Mouse (Mus musculus) liver, embryonic 16.5 days (tissue): ENCODE data around the gene Zkscan4. TPM values are rescaled to one million over a fixed set of nuclear protein-coding genes. Genes with fewer than 3 reads are reported as not detected.
"Not testable (repeated sequence)": the region's sequence is repeated elsewhere in the genome, so short reads cannot be mapped to it uniquely, and the experiment has no call there.

Experiments used
- ATAC-seq: fragments of 200-750 bp; cut with Nextera tagmentation; 2 replicates; pipeline ENCODE4 v1.8.0; 2017; ENCODE audit warnings: low read depth, mild to moderate bottlenecking, moderate number of reproducible peaks, moderate library complexity
- H3K27ac ChIP-seq: fragments of 300-500 bp; sonication (generic); 2 replicates; pipeline ENCODE4 v1.5.1; 2014; ENCODE audit warnings: mild to moderate bottlenecking, low read length
- H3K27me3 ChIP-seq: fragments of 300-500 bp; sonication (generic); 2 replicates; pipeline ENCODE4 v1.6.1; 2014; ENCODE audit warnings: low read depth, low read length, mixed read lengths; ENCODE audit not compliant: control insufficient read depth, insufficient read depth
- H3K36me3 ChIP-seq: fragments of 300-500 bp; sonication (generic); 2 replicates; pipeline ENCODE4 v1.6.1; 2014; ENCODE audit warnings: mild to moderate bottlenecking; ENCODE audit not compliant: control insufficient read depth, insufficient read depth
- H3K4me1 ChIP-seq: fragments of 300-500 bp; sonication (generic); 2 replicates; pipeline ENCODE4 v1.6.1; 2014; ENCODE audit warnings: low read depth, low read length, mixed read lengths; ENCODE audit not compliant: control insufficient read depth
- H3K4me2 ChIP-seq: fragments of 300-500 bp; sonication (generic); 2 replicates; pipeline ENCODE4 v1.6.1; 2014; ENCODE audit warnings: low read depth, low read length, mixed read lengths
- H3K4me3 ChIP-seq: fragments of 300-500 bp; sonication (generic); 2 replicates; pipeline ENCODE4 v1.5.1; 2014; ENCODE audit warnings: low read depth, mild to moderate bottlenecking, low read length
- H3K9ac ChIP-seq: fragments of 300-500 bp; sonication (generic); 2 replicates; pipeline ENCODE4 v1.6.1; 2014; ENCODE audit warnings: low read depth, low read length
- H3K9me3 ChIP-seq: fragments of 300-500 bp; sonication (generic); replicated peaks from 2 replicates; pipeline ENCODE4 v1.6.1; 2016; ENCODE audit warnings: low read length; ENCODE audit not compliant: control insufficient read depth
- WGBS: fragments of 180-500 bp; shearing (Covaris S2); extraction: QIAGEN DNeasy Blood & Tissue Kit; methylation state at CpG from one replicate; pipeline ENCODE4 v1.1.7; 2014; ENCODE audit not compliant: insufficient replicate concordance; 5-methylcytosine and 5-hydroxymethylcytosine counted together
- polyA plus RNA-seq: library from polyadenylated mRNA; unstranded; fragments of >200 nt; fragmentation: Nextera tagmentation; extraction: Ambion mirVana; gene quantifications from 2 replicates; pipeline ENCODE4 v1.2.1, GENCODE M21; 2015

Gene Zkscan4
- polyA plus RNA-seq, 1 experiment from 2014 or later = 0.44 TPM

GRCm38 (mm10) chr13:21454133-21454532, 24.6 kb upstream of the Zkscan4 start:
- WGBS = 51% methylated on average over 3 of the region's 3 CpGs
- no peak overlapping the region for H3K4me3 ChIP-seq
- H3K27me3 ChIP-seq = no peaks in the 10 kb centered on the region; the same call in 1 of the 2 replicates
- peak overlapping the region; percentile 64; the same call in 1 of the 2 replicates for H3K4me2 ChIP-seq
- H3K4me1 ChIP-seq = no peaks in the 10 kb centered on the region; the same call in 1 of the 2 replicates
- peak; percentile 80 for ATAC-seq
- H3K27ac ChIP-seq = peak overlapping the region; percentile 37
- no peaks in the 10 kb centered on the region for H3K36me3 ChIP-seq
- H3K9me3 ChIP-seq = no peaks in the 10 kb centered on the region
- H3K9ac ChIP-seq = no peak overlapping the region

GRCm38 (mm10) chr13:21456347-21456746, 22.4 kb upstream of the Zkscan4 start:
- Histone ChIP-seq H3K4me2 (no peak overlapping the region), H3K27me3 (no peaks in the 10 kb centered on the region; the same call in 1 of the 2 replicates), H3K4me1 (no peaks in the 10 kb centered on the region), H3K9ac (no peak overlapping the region), H3K4me3 (no peak overlapping the region), H3K36me3 (no peaks in the 10 kb centered on the region), H3K9me3 (no peaks in the 10 kb centered on the region), H3K27ac (no peak overlapping the region)
- ATAC-seq = no peak
- 22% methylated on average over 4 of the region's 4 CpGs for WGBS

GRCm38 (mm10) chr13:21462516-21462915, 16.2 kb upstream of the Zkscan4 start:
- not testable (repeated sequence) for H3K36me3 ChIP-seq, H3K27me3 ChIP-seq, H3K27ac ChIP-seq, H3K4me2 ChIP-seq, H3K9ac ChIP-seq, H3K4me3 ChIP-seq, H3K9me3 ChIP-seq, H3K4me1 ChIP-seq, ATAC-seq
- 51% methylated on average over 9 of the region's 9 CpGs for WGBS

- Histone ChIP-seq H3K36me3 (no peaks in the 10 kb centered on the region), H3K4me2 (no peak overlapping the region; the same call in 1 of the 2 replicates), H3K27me3 (peaks cover 3% of the 10 kb centered on the region; the same call in 1 of the 2 replicates), H3K27ac (no peak overlapping the region), H3K9ac (no peak overlapping the region), H3K4me3 (no peak overlapping the region), H3K9me3 (no peaks in the 10 kb centered on the region), H3K4me1 (peaks cover 12% of the 10 kb centered on the region)
- no peak for ATAC-seq
- WGBS = 78% methylated on average over 10 of the region's 10 CpGs
These were observed 11.4 kb upstream of the Zkscan4 start for GRCm38 (mm10) chr13:21467336-21467735.

GRCm38 (mm10) chr13:21468061-21469019, 10.4 kb upstream of the Zkscan4 start, which contains the start of gene Nkapl:
Nkapl (minus strand) TSS chr13:21468509.
- peak; percentile 100 for ATAC-seq
- Histone ChIP-seq H3K9ac (peak within 1 kb of the TSS; percentile 84), H3K4me3 (peak within 1 kb of the TSS; percentile 80), H3K4me2 (peak within 1 kb of the TSS; percentile 99), H3K4me1 (peaks cover 12% of the 10 kb centered on the region), H3K36me3 (no peaks in the 10 kb centered on the region), H3K27ac (peak within 1 kb of the TSS; percentile 66), H3K27me3 (peaks cover 3% of the 10 kb centered on the region; the same call in 1 of the 2 replicates), H3K9me3 (no peaks in the 10 kb centered on the region)
- WGBS = 1% methylated on average over 54 of the region's 54 CpGs

- H3K27me3 ChIP-seq = peaks cover 3% of the 10 kb centered on the region; the same call in 1 of the 2 replicates
- peak overlapping the region; percentile 9; the same call in 1 of the 2 replicates for H3K9ac ChIP-seq
- no peak for ATAC-seq
- no peak overlapping the region for H3K4me3 ChIP-seq
- no peaks in the 10 kb centered on the region for H3K36me3 ChIP-seq
- no peak overlapping the region for H3K27ac ChIP-seq
- no peaks in the 10 kb centered on the region for H3K9me3 ChIP-seq
- WGBS = 14% methylated on average over 9 of the region's 9 CpGs
- H3K4me2 ChIP-seq = peak overlapping the region; percentile 99
- H3K4me1 ChIP-seq = peaks cover 12% of the 10 kb centered on the region
These were observed 9.6 kb upstream of the Zkscan4 start for GRCm38 (mm10) chr13:21469097-21469496.

GRCm38 (mm10) chr13:21472427-21472826, 6.3 kb upstream of the Zkscan4 start:
- no peak overlapping the region for H3K4me3 ChIP-seq
- no peak for ATAC-seq
- peaks cover 12% of the 10 kb centered on the region for H3K4me1 ChIP-seq
- no peak overlapping the region for H3K4me2 ChIP-seq
- 23% methylated on average over 4 of the region's 4 CpGs for WGBS
- H3K9me3 ChIP-seq = no peaks in the 10 kb centered on the region
- no peaks in the 10 kb centered on the region for H3K36me3 ChIP-seq
- H3K9ac ChIP-seq = no peak overlapping the region
- H3K27me3 ChIP-seq = no peaks in the 10 kb centered on the region; the same call in 1 of the 2 replicates
- H3K27ac ChIP-seq = no peak overlapping the region

GRCm38 (mm10) chr13:21486881-21487280, 8.2 kb downstream of the Zkscan4 start:
- Histone ChIP-seq H3K36me3 (no peaks in the 10 kb centered on the region), H3K4me3 (no peak overlapping the region), H3K27ac (no peak overlapping the region), H3K4me2 (no peak overlapping the region), H3K4me1 (no peaks in the 10 kb centered on the region), H3K9me3 (no peaks in the 10 kb centered on the region), H3K9ac (no peak overlapping the region), H3K27me3 (no peaks in the 10 kb centered on the region)
- WGBS = 68% methylated on average over 1 of the region's 1 CpGs
- ATAC-seq = no peak

GRCm38 (mm10) chr13:21492847-21493246, 14.1 kb downstream of the Zkscan4 start:
- Histone ChIP-seq H3K27ac (no peak overlapping the region), H3K9ac (no peak overlapping the region), H3K36me3 (no peaks in the 10 kb centered on the region), H3K4me2 (no peak overlapping the region), H3K4me3 (no peak overlapping the region), H3K27me3 (no peaks in the 10 kb centered on the region), H3K4me1 (no peaks in the 10 kb centered on the region), H3K9me3 (no peaks in the 10 kb centered on the region)
- 78% methylated on average over 5 of the region's 5 CpGs for WGBS
- no peak for ATAC-seq
